Mouse (Mus musculus): ENCODE measurements at regions not wholly inside any gene's neighbourhood (a gene's known extent, or its start where the extent isn't known, plus 50 kb on each side); places are given as distances from the start of the nearest gene placed in this dataset.

GRCm38 (mm10) chr15:25489804-25490203 lies 76.2 kb upstream of the Basp1 start:
- no peak for TF ChIP-seq POLR2A (IDR thresholded peaks at IDR 0.05; ENCODE audit: borderline replicate concordance, low read depth, low read length)
- TF ChIP-seq CTCF (IDR thresholded peaks at IDR 0.05; ENCODE audit: low read depth, low read length) = no peak

Data from bone marrow macrophage, adult 2 months (primary cell).